ENCODE assay signal across 20 mouse cellular contexts in genomic region chrX:93305780-93306179, GRCm38 (mm10). TPM values are rescaled to one million over a fixed set of nuclear protein-coding genes. Genes with fewer than 3 reads are reported as not detected.
"Had no signal": no experiment of that assay in that cellular context is flagged by ENCODE, and none has a peak within 500 bp of the region (broad histone marks: within the 10 kb centered on the region; RNA-seq: fewer than 3 reads in every experiment).

No protein-coding gene starts in this region.

- H3K36me3 ChIP-seq: neural tube, embryonic 12.5 days; neural tube, embryonic 13.5 days; stomach, embryonic 15.5 days had no signal

- H3K9me3 ChIP-seq: neural tube, embryonic 12.5 days; neural tube, embryonic 13.5 days; stomach, embryonic 15.5 days had no signal

- H3K4me3 ChIP-seq: neural tube, embryonic 12.5 days; neural tube, embryonic 13.5 days; stomach, embryonic 15.5 days had no signal

- DNase-seq: retina, postnatal 1 day; right cerebral cortex, adult 18-20 months; right cerebral cortex, postnatal 14 days; right cerebral cortex, postnatal 25 days; right cerebral cortex, postnatal 4 days; spleen, adult 18-20 months; thymus, adult 18-20 months; thymus, adult 2 months; thymus, postnatal 14 days; thymus, postnatal 25 days; thymus, postnatal 36 days; thymus, postnatal 4 days had no signal

- H3K4me2 ChIP-seq: neural tube, embryonic 12.5 days; neural tube, embryonic 13.5 days; stomach, embryonic 15.5 days had no signal

- H3K27ac ChIP-seq: neural tube, embryonic 12.5 days; neural tube, embryonic 13.5 days; stomach, embryonic 15.5 days; stomach, postnatal 0 days had no signal

- H3K9ac ChIP-seq: neural tube, embryonic 12.5 days; neural tube, embryonic 13.5 days; stomach, embryonic 15.5 days had no signal

- H3K4me1 ChIP-seq: neural tube, embryonic 12.5 days; neural tube, embryonic 13.5 days; stomach, embryonic 15.5 days had no signal

RNA-seq across cellular contexts. Expression of gene Arx, which starts 19.5 kb away (rescaled TPM):
- total RNA-seq: neutrophil, adult 5-6 weeks had no signal
- polyA plus RNA-seq: spleen, adult 2 months; thymus, adult 2 months; thymus, postnatal 0 days; urinary bladder, adult 2 months had no signal
